Mouse (Mus musculus) kidney, adult 2 months (tissue): Measurements from ENCODE around the gene Wdr49. TPM values are rescaled to one million over a fixed set of nuclear protein-coding genes. Genes with fewer than 3 reads are reported as not detected.
A peak's percentile ranks its signal among the peaks of the same experiment; 100 is the strongest.

Source experiments
- DNase-seq: peaks from one replicate; pipeline ENCODE4 v3.0.0; 2021
- H3K27ac ChIP-seq: fragments of 200-500 bp; 2 replicates; pipeline ENCODE4 v1.5.1; 2012; ENCODE audit warnings: low read depth, low read length, control low read depth, inconsistent platforms; ENCODE audit not compliant: insufficient read depth
- H3K27me3 ChIP-seq: fragments of 200-500 bp; replicated peaks from 2 replicates; pipeline ENCODE4 v1.6.1; 2012; ENCODE audit warnings: mild to moderate bottlenecking, moderate library complexity, low read length, inconsistent platforms; ENCODE audit not compliant: control insufficient read depth, insufficient read depth
- H3K36me3 ChIP-seq: fragments of 200-500 bp; 2 replicates; pipeline ENCODE4 v1.6.1; 2012; ENCODE audit warnings: mild to moderate bottlenecking, moderate library complexity, low read length, inconsistent platforms; ENCODE audit not compliant: control insufficient read depth, insufficient read depth
- H3K4me1 ChIP-seq: fragments of 200-500 bp; 2 replicates; pipeline ENCODE4 v1.6.1; 2011; ENCODE audit warnings: low read length; ENCODE audit not compliant: control insufficient read depth, insufficient read depth
- H3K4me3 ChIP-seq: fragments of 200-500 bp; 2 replicates; pipeline ENCODE4 v1.5.1; 2011; ENCODE audit warnings: mild to moderate bottlenecking, low read depth, low read length, control low read depth; ENCODE audit not compliant: insufficient read depth
- CTCF ChIP-seq: fragments of 200-500 bp; conservative IDR thresholded peaks from 2 replicates; pipeline ENCODE4 v1.5.1; 2011; ENCODE audit warnings: low read depth, mild to moderate bottlenecking, control low read depth, low read length, moderate library complexity, mixed read lengths; ENCODE audit not compliant: insufficient read depth, insufficient read length
- POLR2A ChIP-seq: fragments of 200-500 bp; IDR thresholded peaks from one replicate; pipeline ENCODE4 v1.6.1; 2011; ENCODE audit warnings: low read depth, low read length, control low read depth
- WGBS: fragments of 180-500 bp; shearing (Covaris S2); methylation state at CpG from one replicate; pipeline ENCODE4 v1.1.7; 2018; 5-methylcytosine and 5-hydroxymethylcytosine counted together
- polyA plus RNA-seq: library from polyadenylated mRNA; depleted of rRNA; stranded (reverse); fragments of >200 nt; gene quantifications from 2 replicates; pipeline ENCODE4 v1.2.3, GENCODE M21; 2012

Gene Wdr49
- polyA plus RNA-seq, 1 experiment = not detected

- H3K4me3 ChIP-seq = no peak overlapping the region
- 46% methylated on average over 7 of the region's 7 CpGs for WGBS
- DNase-seq = peak; percentile 35
- H3K36me3 ChIP-seq = no peaks in the 10 kb centered on the region
- no peak for TF ChIP-seq POLR2A
- no peaks in the 10 kb centered on the region for H3K4me1 ChIP-seq
- H3K27me3 ChIP-seq = no peaks in the 10 kb centered on the region
- no peak overlapping the region for H3K27ac ChIP-seq
These were observed 6.8 kb downstream of the Wdr49 start for GRCm38 (mm10) chr3:75475106-75475505.

GRCm38 (mm10) chr3:75474657-75475056 lies 7.3 kb downstream of the Wdr49 start:
- no peak for TF ChIP-seq CTCF
- TF ChIP-seq POLR2A = no peak
- H3K27ac ChIP-seq = no peak overlapping the region
- H3K27me3 ChIP-seq = no peaks in the 10 kb centered on the region
- 76% methylated on average over 7 of the region's 7 CpGs for WGBS
- DNase-seq = no peak
- no peaks in the 10 kb centered on the region for H3K4me1 ChIP-seq
- H3K4me3 ChIP-seq = no peak overlapping the region
- H3K36me3 ChIP-seq = no peaks in the 10 kb centered on the region

- no peaks in the 10 kb centered on the region for H3K4me1 ChIP-seq
- 72% methylated on average over 7 of the region's 7 CpGs for WGBS
- no peak overlapping the region for H3K4me3 ChIP-seq
- no peak for DNase-seq
- TF ChIP-seq CTCF (no peak), POLR2A (no peak)
- no peaks in the 10 kb centered on the region for H3K36me3 ChIP-seq
- H3K27ac ChIP-seq = no peak overlapping the region
- no peaks in the 10 kb centered on the region for H3K27me3 ChIP-seq
These were observed 13.8 kb downstream of the Wdr49 start for GRCm38 (mm10) chr3:75468154-75468553.

- 41% methylated on average over 4 of the region's 4 CpGs for WGBS
- no peaks in the 10 kb centered on the region for H3K27me3 ChIP-seq
- TF ChIP-seq POLR2A (no peak), CTCF (no peak)
- no peak overlapping the region for H3K27ac ChIP-seq
- no peaks in the 10 kb centered on the region for H3K4me1 ChIP-seq
- no peak for DNase-seq
- H3K4me3 ChIP-seq = no peak overlapping the region
- H3K36me3 ChIP-seq = no peaks in the 10 kb centered on the region
These were observed 51.3 kb downstream of the Wdr49 start for GRCm38 (mm10) chr3:75430564-75431181.

- H3K36me3 ChIP-seq = no peaks in the 10 kb centered on the region
- 87% methylated on average over 4 of the region's 4 CpGs for WGBS
- no peak for DNase-seq
- H3K4me1 ChIP-seq = no peaks in the 10 kb centered on the region
- H3K27ac ChIP-seq = no peak overlapping the region
- no peak for TF ChIP-seq POLR2A
- no peak for TF ChIP-seq CTCF
- no peak overlapping the region for H3K4me3 ChIP-seq
- H3K27me3 ChIP-seq = no peaks in the 10 kb centered on the region
These were observed 86.0 kb downstream of the Wdr49 start for GRCm38 (mm10) chr3:75395918-75396317.

- H3K4me1 ChIP-seq = no peaks in the 10 kb centered on the region
- H3K36me3 ChIP-seq = no peaks in the 10 kb centered on the region
- 62% methylated on average over 7 of the region's 7 CpGs for WGBS
- TF ChIP-seq CTCF = no peak
- TF ChIP-seq POLR2A = no peak
- DNase-seq = no peak
- H3K27me3 ChIP-seq = no peaks in the 10 kb centered on the region
- no peak overlapping the region for H3K4me3 ChIP-seq
- no peak overlapping the region for H3K27ac ChIP-seq
These were observed 86.6 kb downstream of the Wdr49 start for GRCm38 (mm10) chr3:75395121-75395895.

- 64% methylated on average over 3 of the region's 3 CpGs for WGBS
- H3K27ac ChIP-seq = no peak overlapping the region
- H3K36me3 ChIP-seq = no peaks in the 10 kb centered on the region
- no peak for TF ChIP-seq POLR2A
- TF ChIP-seq CTCF = no peak
- H3K27me3 ChIP-seq = no peaks in the 10 kb centered on the region
- no peak for DNase-seq
- H3K4me3 ChIP-seq = no peak overlapping the region
- no peaks in the 10 kb centered on the region for H3K4me1 ChIP-seq
These were observed 87.5 kb downstream of the Wdr49 start for GRCm38 (mm10) chr3:75394487-75394886.
